Mouse (Mus musculus) intestine, embryonic 14.5 days (tissue): Measurements from ENCODE around the gene Mfng. TPM values are rescaled to one million over a fixed set of nuclear protein-coding genes. Genes with fewer than 3 reads are reported as not detected.
A peak's percentile ranks its signal among the peaks of the same experiment; 100 is the strongest.

Experiments used
- ATAC-seq: fragments of 200-750 bp; cut with Nextera tagmentation; replicated peaks from 2 replicates; pipeline ENCODE4 v1.8.0; 2017; ENCODE audit warnings: low read depth, moderate number of reproducible peaks, moderate TSS enrichment, moderate library complexity; ENCODE audit not compliant: low FRiP score, low TSS enrichment
- DNase-seq: peaks from one replicate; pipeline ENCODE4 v3.0.0-alpha.2; 2018; ENCODE audit warnings: low spot score
- H3K27ac ChIP-seq: fragments of 300-500 bp; sonication (generic); 2 replicates; pipeline ENCODE4 v1.5.1; 2014; ENCODE audit warnings: low read depth, mild to moderate bottlenecking, control low read depth
- H3K27me3 ChIP-seq: fragments of 300-500 bp; sonication (generic); replicated peaks from 2 replicates; pipeline ENCODE4 v1.6.1; 2014; ENCODE audit warnings: low read length, control low read depth; ENCODE audit not compliant: control insufficient read depth, insufficient read depth
- H3K36me3 ChIP-seq: fragments of 300-500 bp; sonication (generic); 2 replicates; pipeline ENCODE4 v1.6.1; 2014; ENCODE audit warnings: low read length, control low read depth; ENCODE audit not compliant: control insufficient read depth, insufficient read depth
- H3K4me1 ChIP-seq: fragments of 300-500 bp; sonication (generic); replicated peaks from 2 replicates; pipeline ENCODE4 v1.6.1; 2014; ENCODE audit warnings: low read length, control low read depth, mixed read lengths; ENCODE audit not compliant: control insufficient read depth, insufficient read depth
- H3K4me2 ChIP-seq: fragments of 300-500 bp; sonication (generic); 2 replicates; pipeline ENCODE4 v1.6.1; 2014; ENCODE audit warnings: low read length
- H3K4me3 ChIP-seq: fragments of 300-500 bp; sonication (generic); 2 replicates; pipeline ENCODE4 v1.5.1; 2014; ENCODE audit warnings: low read depth, low read length, control low read depth, mixed read lengths
- H3K9ac ChIP-seq: fragments of 300-500 bp; sonication (generic); 2 replicates; pipeline ENCODE4 v1.6.1; 2014; ENCODE audit warnings: mild to moderate bottlenecking, low read length
- H3K9me3 ChIP-seq: fragments of 300-500 bp; sonication (generic); 2 replicates; pipeline ENCODE4 v1.6.1; 2016; ENCODE audit warnings: low read length, control low read depth; ENCODE audit not compliant: control insufficient read depth
- WGBS: fragments of 180-500 bp; shearing (Covaris S2); extraction: QIAGEN DNeasy Blood & Tissue Kit; methylation state at CpG from one replicate; pipeline ENCODE4 v1.1.7; 2014; 5-methylcytosine and 5-hydroxymethylcytosine counted together
- polyA plus RNA-seq: library from polyadenylated mRNA; unstranded; fragments of >200 nt; fragmentation: Nextera tagmentation; extraction: Ambion mirVana; gene quantifications from 2 replicates; pipeline ENCODE4 v1.2.1, GENCODE M21; 2014

Mfng gene
- polyA plus RNA-seq, 1 experiment from 2014 or later = 19.1 TPM

DNA sequence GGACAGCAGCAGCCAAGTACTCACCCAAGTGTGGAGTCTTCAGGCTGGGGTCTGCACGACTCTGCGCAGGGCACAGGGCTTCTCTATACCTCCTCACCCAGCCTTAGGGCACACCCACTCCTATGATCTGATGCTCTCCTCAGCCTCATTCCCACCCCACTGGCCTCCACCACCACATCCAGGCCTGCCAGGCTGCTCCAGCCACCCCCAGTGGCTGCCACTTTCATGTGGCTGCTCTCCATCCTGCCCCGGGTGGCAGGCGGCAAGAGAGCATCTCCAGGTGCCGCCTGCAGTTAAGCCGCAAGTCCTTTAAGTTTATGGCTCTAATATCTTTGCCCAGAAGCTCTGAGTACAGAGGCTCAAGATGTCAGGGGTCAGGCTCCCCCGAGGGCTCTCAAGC lies 46.6 kb downstream of the Mfng start:
- 46% methylated on average over 7 of the region's 7 CpGs for WGBS
- no peak overlapping the region for H3K4me3 ChIP-seq
- H3K4me2 ChIP-seq = no peak overlapping the region

GRCm38 (mm10) chr15:78720532-78720931 lies 52.7 kb downstream of the Mfng start:
- H3K27me3 ChIP-seq = peaks cover 45% of the 10 kb centered on the region
- H3K4me1 ChIP-seq = peaks cover 7% of the 10 kb centered on the region; the same call in 1 of the 2 replicates
- WGBS = 76% methylated on average over 7 of the region's 7 CpGs
- no peak overlapping the region for H3K4me3 ChIP-seq
- no peak overlapping the region for H3K27ac ChIP-seq
- DNase-seq = no peak
- no peak overlapping the region for H3K4me2 ChIP-seq
- no peaks in the 10 kb centered on the region for H3K36me3 ChIP-seq
- H3K9me3 ChIP-seq = no peaks in the 10 kb centered on the region
- no peak for ATAC-seq
- H3K9ac ChIP-seq = no peak overlapping the region

More for the DNA sequence above, 46.6 kb downstream of the Mfng start:
- ATAC-seq (no peak), DNase-seq (no peak)
- H3K4me1 ChIP-seq = no peaks in the 10 kb centered on the region
- H3K9me3 ChIP-seq = no peaks in the 10 kb centered on the region
- no peak overlapping the region for H3K9ac ChIP-seq
- H3K36me3 ChIP-seq = no peaks in the 10 kb centered on the region
- H3K27me3 ChIP-seq = no peaks in the 10 kb centered on the region
- no peak overlapping the region for H3K27ac ChIP-seq

- H3K4me2 ChIP-seq = no peak overlapping the region
- H3K9me3 ChIP-seq = no peaks in the 10 kb centered on the region
- DNase-seq (peak; percentile 84), ATAC-seq (no peak)
- H3K9ac ChIP-seq = no peak overlapping the region
- no peaks in the 10 kb centered on the region for H3K36me3 ChIP-seq
- H3K27me3 ChIP-seq = peaks cover 50% of the 10 kb centered on the region
- peaks cover 7% of the 10 kb centered on the region; the same call in 1 of the 2 replicates for H3K4me1 ChIP-seq
- H3K4me3 ChIP-seq = no peak overlapping the region
- H3K27ac ChIP-seq = no peak overlapping the region
- WGBS = 5% methylated on average over 16 of the region's 16 CpGs
These were observed 53.2 kb downstream of the Mfng start for GRCm38 (mm10) chr15:78720094-78720493.

DNA sequence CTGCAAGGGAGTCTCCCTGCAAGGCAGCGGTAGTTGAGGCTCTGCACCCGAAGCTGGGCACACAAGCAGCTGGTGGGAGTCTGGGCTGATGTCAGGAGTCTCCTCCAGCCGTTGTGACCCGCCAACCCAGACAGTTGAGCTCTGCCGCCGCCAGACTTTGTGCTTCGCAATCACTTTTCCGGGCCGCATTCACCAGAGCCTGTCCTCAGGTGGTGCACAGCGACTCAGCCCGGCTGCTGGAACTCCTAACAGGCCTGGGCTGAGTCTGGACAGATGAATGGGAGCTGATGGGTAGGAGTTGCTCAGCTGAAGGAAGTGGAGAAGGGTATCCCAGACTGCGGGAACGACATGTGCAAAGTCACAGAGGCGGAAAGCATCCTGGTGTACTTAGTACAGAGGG lies 53.9 kb downstream of the Mfng start:
- Histone ChIP-seq H3K36me3 (no peaks in the 10 kb centered on the region), H3K9ac (no peak overlapping the region), H3K4me1 (peaks cover 7% of the 10 kb centered on the region; the same call in 1 of the 2 replicates), H3K9me3 (no peaks in the 10 kb centered on the region), H3K4me2 (no peak overlapping the region), H3K27ac (no peak overlapping the region), H3K4me3 (no peak overlapping the region), H3K27me3 (peaks cover 57% of the 10 kb centered on the region)
- WGBS = 6% methylated on average over 14 of the region's 14 CpGs
- DNase-seq (peak; percentile 59), ATAC-seq (no peak)

GRCm38 (mm10) chr15:78718290-78719250 lies 54.7 kb downstream of the Mfng start, which contains the start of gene Elfn2:
TSS of gene Elfn2 (minus strand) at chr15:78718771.
- no peaks in the 10 kb centered on the region for H3K9me3 ChIP-seq
- H3K36me3 ChIP-seq = no peaks in the 10 kb centered on the region
- H3K27me3 ChIP-seq = peaks cover 65% of the 10 kb centered on the region
- ATAC-seq (no peak), DNase-seq (no peak)
- H3K9ac ChIP-seq = 0 out of 2 replicates have a peak within 1 kb of the TSS, but pooled peaks have one; percentile 14
- peaks cover 7% of the 10 kb centered on the region; the same call in 1 of the 2 replicates for H3K4me1 ChIP-seq
- H3K4me2 ChIP-seq = peak within 1 kb of the TSS; percentile 72
- H3K4me3 ChIP-seq = peak within 1 kb of the TSS; percentile 43
- WGBS = 2% methylated on average over 88 of the region's 89 CpGs
- no peak within 1 kb of the TSS for H3K27ac ChIP-seq

- peaks cover 7% of the 10 kb centered on the region; the same call in 1 of the 2 replicates for H3K4me1 ChIP-seq
- H3K4me3 ChIP-seq = no peak overlapping the region
- peaks cover 81% of the 10 kb centered on the region for H3K27me3 ChIP-seq
- no peaks in the 10 kb centered on the region for H3K9me3 ChIP-seq
- WGBS = 46% methylated on average over 13 of the region's 13 CpGs
- ATAC-seq (no peak), DNase-seq (no peak)
- no peak overlapping the region for H3K27ac ChIP-seq
- H3K36me3 ChIP-seq = no peaks in the 10 kb centered on the region
- no peak overlapping the region for H3K9ac ChIP-seq
- no peak overlapping the region for H3K4me2 ChIP-seq
These were observed 56.3 kb downstream of the Mfng start for GRCm38 (mm10) chr15:78716936-78717335.

- Histone ChIP-seq H3K9ac (no peak overlapping the region), H3K27me3 (peaks cover 92% of the 10 kb centered on the region), H3K27ac (no peak overlapping the region), H3K4me2 (no peak overlapping the region), H3K36me3 (no peaks in the 10 kb centered on the region), H3K9me3 (no peaks in the 10 kb centered on the region), H3K4me1 (peaks cover 7% of the 10 kb centered on the region; the same call in 1 of the 2 replicates), H3K4me3 (no peak overlapping the region)
- DNase-seq (no peak), ATAC-seq (no peak)
- WGBS = 47% methylated on average over 5 of the region's 5 CpGs
These were observed 57.4 kb downstream of the Mfng start for GRCm38 (mm10) chr15:78715856-78716255.

- no peaks in the 10 kb centered on the region for H3K9me3 ChIP-seq
- H3K4me3 ChIP-seq = no peak overlapping the region
- DNase-seq (no peak), ATAC-seq (no peak)
- no peaks in the 10 kb centered on the region for H3K36me3 ChIP-seq
- peaks cover 4% of the 10 kb centered on the region; the same call in 1 of the 2 replicates for H3K4me1 ChIP-seq
- 86% methylated on average over 7 of the region's 7 CpGs for WGBS
- H3K27ac ChIP-seq = no peak overlapping the region
- peaks cover 86% of the 10 kb centered on the region for H3K27me3 ChIP-seq
- no peak overlapping the region for H3K4me2 ChIP-seq
- H3K9ac ChIP-seq = no peak overlapping the region
These were observed 59.5 kb downstream of the Mfng start for GRCm38 (mm10) chr15:78713751-78714150.
